Mouse (Mus musculus) layer of hippocampus, adult 2 months (tissue): ENCODE data around the gene Col4a1. TPM values are rescaled to one million over a fixed set of nuclear protein-coding genes. Genes with fewer than 3 reads are reported as not detected.

Experiments
- DNase-seq, 2 experiments: peaks; one replicate each; pipeline ENCODE4 v3.0.0; 2022; ENCODE audit warnings: low spot score in 2 of 2
- H3K27ac ChIP-seq: fragments of 200-600 bp; 2 replicates; pipeline ENCODE4 v1.8.1; 2022
- H3K4me3 ChIP-seq: fragments of 200-600 bp; 2 replicates; pipeline ENCODE4 v1.8.1; 2022; ENCODE audit warnings: mild to moderate bottlenecking
- CTCF ChIP-seq: fragments of 200-600 bp; conservative IDR thresholded peaks from 2 replicates; pipeline ENCODE4 v1.8.1; 2022; ENCODE audit warnings: antibody characterized with exemption, mild to moderate bottlenecking, moderate library complexity
- total RNA-seq, 2 experiments: library from RNA; stranded (reverse); gene quantifications; 2 replicates each; pipeline ENCODE4 v1.2.3; 2021

The Col4a1 gene
- total RNA-seq, 2 experiments from 2014 or later: 52.0 to 53.6 TPM

GRCm38 (mm10) chr8:11265971-11266370, 46.7 kb downstream of the Col4a1 start:
- no peak overlapping the region for H3K4me3 ChIP-seq
- DNase-seq: no peak
- TF ChIP-seq CTCF: no peak
- H3K27ac ChIP-seq: no peak overlapping the region

DNA sequence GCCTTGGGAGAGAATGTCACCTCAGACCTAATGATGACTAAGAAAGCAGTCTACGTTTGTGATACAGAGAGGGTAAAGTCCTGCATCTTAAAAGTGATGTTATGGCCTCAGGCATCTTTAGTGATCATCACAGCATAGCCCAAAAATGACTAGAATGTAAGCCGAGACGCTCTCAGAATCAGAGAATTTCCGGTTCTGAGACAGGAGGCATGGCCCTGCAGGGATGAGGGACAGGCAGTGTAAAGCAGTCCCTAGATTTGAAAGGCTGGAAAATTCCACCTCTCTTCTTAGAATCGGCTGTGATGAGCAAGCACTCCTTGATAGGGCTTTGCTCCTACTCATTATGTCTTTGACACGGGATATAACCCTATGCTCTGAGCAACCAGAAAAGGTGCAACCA, 48.8 kb downstream of the Col4a1 start:
- no peak for TF ChIP-seq CTCF
- H3K4me3 ChIP-seq: no peak overlapping the region
- no peak overlapping the region for H3K27ac ChIP-seq
- no peak for DNase-seq

DNA sequence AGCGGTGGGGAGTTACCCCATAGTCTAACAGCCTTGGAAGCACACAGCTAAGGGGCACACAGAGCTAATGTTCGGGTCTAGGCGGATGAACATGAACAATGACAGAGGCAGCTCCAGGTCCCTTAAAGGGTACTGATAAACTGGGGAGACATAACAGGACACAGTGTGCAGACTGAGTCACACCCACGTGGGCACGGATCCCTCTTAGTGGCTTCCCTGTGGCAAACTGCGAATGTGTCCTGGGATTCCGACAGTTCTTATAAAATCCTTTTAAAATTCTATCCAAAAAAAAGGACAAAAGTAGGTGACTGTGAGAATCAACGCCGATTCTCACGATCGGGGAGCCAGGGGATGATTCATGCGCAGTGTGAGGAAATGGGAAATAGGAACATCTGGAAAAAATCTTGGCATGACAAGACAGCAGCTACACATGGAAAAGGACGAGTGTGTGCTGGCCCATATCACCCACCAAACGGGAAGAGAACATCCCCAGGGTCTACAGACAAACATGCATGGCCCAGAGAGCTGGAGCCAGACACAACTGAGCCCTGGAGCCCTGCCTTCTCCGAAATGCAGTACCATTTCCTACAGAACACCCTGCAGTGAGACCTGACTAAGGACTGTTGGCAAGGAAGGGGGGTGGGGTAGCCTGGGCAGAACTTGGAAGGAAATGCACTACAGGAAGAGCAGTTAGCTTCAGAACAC, 50.4 kb downstream of the Col4a1 start:
- Histone ChIP-seq H3K4me3 (no peak overlapping the region), H3K27ac (no peak overlapping the region)
- no peak for TF ChIP-seq CTCF
- no peak for DNase-seq

DNA sequence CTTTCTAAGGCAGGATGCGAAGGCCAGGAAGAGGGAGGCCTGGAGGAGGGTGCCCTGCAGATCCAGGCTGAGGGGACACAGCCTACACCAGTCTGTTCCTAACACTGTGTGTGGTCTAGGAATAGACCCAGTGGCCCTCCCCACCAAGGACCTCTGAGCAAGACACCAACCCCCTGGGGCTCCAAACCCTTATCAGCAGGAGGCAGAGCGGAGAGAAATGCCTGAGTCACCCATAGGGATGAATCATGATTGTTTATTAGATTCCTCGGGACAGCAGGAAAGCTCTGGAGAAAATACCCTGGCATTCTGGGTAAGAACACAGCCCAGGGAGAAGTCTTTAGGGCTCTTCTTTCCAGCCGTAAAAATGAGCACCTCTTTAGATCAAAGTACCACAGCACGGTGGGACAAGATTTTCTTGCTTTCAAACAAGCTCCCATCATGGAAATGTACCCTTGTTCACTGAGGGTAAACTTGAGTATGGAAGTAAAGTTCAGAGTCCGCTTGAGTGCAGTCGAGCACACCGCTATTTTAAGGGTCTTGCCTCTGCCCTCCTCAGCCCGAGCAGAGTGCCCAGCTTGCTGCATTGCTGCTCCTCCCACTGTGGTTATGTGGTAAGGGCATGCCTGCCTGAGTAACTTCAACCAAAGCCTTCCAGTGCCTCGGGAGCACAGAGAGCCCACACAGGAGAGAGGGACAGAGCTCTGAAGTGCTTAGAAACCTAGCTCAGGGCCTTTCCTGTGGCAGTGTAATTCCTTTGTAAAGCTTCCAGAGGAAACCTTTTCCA, 52.6 kb downstream of the Col4a1 start:
- H3K27ac ChIP-seq: peak overlapping the region; percentile 23; the same call in 1 of the 2 replicates
- no peak for DNase-seq
- H3K4me3 ChIP-seq: no peak overlapping the region
- no peak for TF ChIP-seq CTCF

GRCm38 (mm10) chr8:11258517-11259136, 54.0 kb downstream of the Col4a1 start:
- no peak overlapping the region for H3K4me3 ChIP-seq
- no peak for TF ChIP-seq CTCF
- DNase-seq: no peak
- no peak overlapping the region for H3K27ac ChIP-seq

DNA sequence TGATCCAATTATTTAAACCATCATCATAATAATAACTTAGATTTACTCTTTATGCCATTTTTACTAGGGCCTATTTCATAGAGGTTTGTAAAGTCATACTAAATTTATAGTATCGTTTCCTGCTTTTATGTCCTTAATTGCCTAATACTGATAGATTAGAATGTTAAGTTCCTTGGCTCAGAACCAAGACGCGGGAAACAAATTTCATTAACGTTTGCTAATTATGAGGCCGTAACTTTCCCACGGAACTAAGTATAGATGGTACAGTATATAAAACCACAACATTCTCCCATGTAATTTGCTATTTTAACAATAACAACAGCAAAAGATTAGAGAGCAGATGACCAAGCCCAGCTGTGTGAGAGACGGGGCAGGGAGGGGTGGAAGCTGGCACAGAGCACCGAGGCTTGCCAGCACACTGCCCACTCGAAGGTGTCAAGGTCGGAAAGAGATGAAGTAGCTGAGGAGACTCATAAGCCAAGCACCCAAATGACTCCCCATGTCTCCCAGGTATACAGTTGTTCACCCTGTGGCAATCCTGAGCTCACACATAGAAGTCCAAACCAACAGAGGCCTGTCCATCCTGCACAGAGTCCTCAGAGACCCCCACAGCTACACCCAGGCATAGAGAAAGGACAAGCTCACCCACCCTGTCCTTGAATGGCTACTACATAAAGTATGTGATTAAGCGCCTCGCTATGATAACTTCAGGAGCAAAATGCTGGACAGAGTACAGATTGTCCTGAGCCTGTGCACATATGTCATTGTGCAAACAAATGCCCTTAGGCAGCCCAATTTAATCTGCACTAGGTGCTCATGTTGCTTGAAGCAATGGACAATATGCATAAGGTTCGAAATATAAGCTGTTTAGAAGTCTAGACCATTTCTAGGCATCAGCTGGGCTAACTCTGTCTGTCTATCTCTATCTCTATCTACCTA, 55.3 kb downstream of the Col4a1 start:
- H3K4me3 ChIP-seq: no peak overlapping the region
- no peak overlapping the region for H3K27ac ChIP-seq
- DNase-seq: no peak
- TF ChIP-seq CTCF: no peak

GRCm38 (mm10) chr8:11256405-11256804, 56.2 kb downstream of the Col4a1 start:
- TF ChIP-seq CTCF: no peak

GRCm38 (mm10) chr8:11255680-11256079, 56.9 kb downstream of the Col4a1 start:
- DNase-seq: no peak
- Histone ChIP-seq H3K4me3 (no peak overlapping the region), H3K27ac (no peak overlapping the region)
- no peak for TF ChIP-seq CTCF

More at GRCm38 (mm10) chr8:11256405-11256804, 56.2 kb downstream of the Col4a1 start:
- no peak for DNase-seq
- Histone ChIP-seq H3K27ac (no peak overlapping the region), H3K4me3 (no peak overlapping the region)

GRCm38 (mm10) chr8:11254914-11255530, 57.6 kb downstream of the Col4a1 start:
- DNase-seq: no peak
- Histone ChIP-seq H3K4me3 (no peak overlapping the region), H3K27ac (no peak overlapping the region)
- no peak for TF ChIP-seq CTCF

GRCm38 (mm10) chr8:11254510-11254909, 58.1 kb downstream of the Col4a1 start:
- no peak for DNase-seq
- no peak overlapping the region for H3K4me3 ChIP-seq
- no peak for TF ChIP-seq CTCF
- H3K27ac ChIP-seq: no peak overlapping the region

- H3K27ac ChIP-seq: no peak overlapping the region
- TF ChIP-seq CTCF: peak; percentile 100
- H3K4me3 ChIP-seq: no peak overlapping the region
- DNase-seq: peak; percentile 79 to 92
These were observed 59.1 kb downstream of the Col4a1 start for GRCm38 (mm10) chr8:11253556-11253955.

DNA sequence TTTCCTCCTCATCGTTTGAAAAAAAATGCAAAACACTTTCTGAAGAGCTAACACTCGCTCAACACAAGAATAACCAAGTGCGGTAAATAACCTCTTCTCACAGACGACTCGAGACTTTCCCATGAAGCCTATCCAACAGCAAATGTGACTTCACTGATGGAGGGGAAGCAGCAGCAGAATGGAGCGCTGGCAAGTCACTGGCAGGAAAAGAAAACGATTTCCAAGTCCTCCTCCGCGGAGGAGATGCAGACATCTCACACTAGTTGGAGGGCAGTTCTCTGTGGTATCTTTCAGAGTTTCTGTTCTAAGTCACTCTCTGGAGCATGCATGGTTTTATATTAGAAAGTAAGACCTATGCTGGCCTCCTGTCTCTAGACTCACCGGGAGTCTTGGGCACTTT, 59.6 kb downstream of the Col4a1 start:
- Histone ChIP-seq H3K27ac (no peak overlapping the region), H3K4me3 (no peak overlapping the region)
- no peak for DNase-seq
- TF ChIP-seq CTCF: no peak
